Mouse (Mus musculus) erythroid progenitor cell, adult 5-6 weeks (primary cell): Measurements from ENCODE around the gene Gm3072. TPM values are rescaled to one million over a fixed set of nuclear protein-coding genes. Genes with fewer than 3 reads are reported as not detected.
"Not testable (repeated sequence)": the region's sequence is repeated elsewhere in the genome, so short reads cannot be mapped to it uniquely, and the experiment has no call there.

Experiments used
- ATAC-seq: replicated peaks from 2 replicates; pipeline ENCODE4 v1.8.0; 2016; ENCODE audit warnings: moderate number of reproducible peaks, mild to moderate bottlenecking, moderate TSS enrichment, inconsistent platforms; ENCODE audit not compliant: poor library complexity, low FRiP score, severe bottlenecking
- total RNA-seq, 2 experiments: library from RNA; stranded (forward) in 1 of 2; stranded (reverse) in 1 of 2; fragments of 150-400 nt in 1 of 2; fragments of 186-747, 209-891 nt in 1 of 2; gene quantifications; 2 replicates each; pipeline versions ENCODE4 v1.2.3 to v1.2.4; 2015 to 2017; ENCODE audit warnings: low replicate concordance in 2 of 2

Gm3072 gene
- total RNA-seq (2015; ENCODE audit: low replicate concordance) (not detected in 2 replicates), total RNA-seq (2017; ENCODE audit: low replicate concordance) (not detected in 2 replicates)

- ATAC-seq: not testable (repeated sequence)
These were observed at the start of gene Gm3072 for GRCm38 (mm10) chr14:41624512-41624911. Gene Gm3072 (minus strand): TSS chr14:41624612.

- ATAC-seq: not testable (repeated sequence)
These were observed 23.8 kb upstream of the Gm3072 start for GRCm38 (mm10) chr14:41648176-41648575.

- not testable (repeated sequence) for ATAC-seq
These were observed 22.0 kb upstream of the Gm3072 start, which contains the start of gene Gm3676 for GRCm38 (mm10) chr14:41646387-41646786. Gene Gm3676 (minus strand): TSS chr14:41646487.

- not testable (repeated sequence) for ATAC-seq
These were observed 5.7 kb upstream of the Gm3072 start for GRCm38 (mm10) chr14:41630144-41630543.

- not testable (repeated sequence) for ATAC-seq
These were observed 1.9 kb downstream of the Gm3072 start for GRCm38 (mm10) chr14:41622535-41622934.

- not testable (repeated sequence) for ATAC-seq
These were observed 13.7 kb downstream of the Gm3072 start for GRCm38 (mm10) chr14:41610690-41611089.

- not testable (repeated sequence) for ATAC-seq
These were observed 23.5 kb downstream of the Gm3072 start for GRCm38 (mm10) chr14:41600935-41601334.

- ATAC-seq: not testable (repeated sequence)
These were observed 38.1 kb downstream of the Gm3072 start for GRCm38 (mm10) chr14:41586346-41586745.

GRCm38 (mm10) chr14:41572911-41573310 lies 51.5 kb downstream of the Gm3072 start, which contains the start of gene 1700049E17Rik2:
Gene 1700049E17Rik2 (plus strand): TSS chr14:41573211.
- ATAC-seq: not testable (repeated sequence)

Other genes starting within 250 kb of the Gm3072 start
- gene Gm7945, start 238.2 kb downstream of the Gm3072 start, total RNA-seq (2015; ENCODE audit: low replicate concordance): not detected in 2 replicates
- not detected in 2 replicates for gene Gm7945, start 238.2 kb downstream of the Gm3072 start, total RNA-seq (2017; ENCODE audit: low replicate concordance)
- not detected in 2 replicates for gene Gm6482, start 216.3 kb downstream of the Gm3072 start, total RNA-seq (2015; ENCODE audit: low replicate concordance)
- not detected in 2 replicates for gene Gm6482, start 216.3 kb downstream of the Gm3072 start, total RNA-seq (2017; ENCODE audit: low replicate concordance)
- not detected in 2 replicates for gene Gm7954, start 171.1 kb downstream of the Gm3072 start, total RNA-seq (2015; ENCODE audit: low replicate concordance)
- not detected in 2 replicates for gene Gm7954, start 171.1 kb downstream of the Gm3072 start, total RNA-seq (2017; ENCODE audit: low replicate concordance)
- gene Gm3486, start 135.1 kb downstream of the Gm3072 start, total RNA-seq (2015; ENCODE audit: low replicate concordance): not detected in 2 replicates
- gene Gm3486, start 135.1 kb downstream of the Gm3072 start, total RNA-seq (2017; ENCODE audit: low replicate concordance): not detected in 2 replicates
- gene Gm7970, start 69.0 kb downstream of the Gm3072 start, total RNA-seq (2015; ENCODE audit: low replicate concordance): not detected in 2 replicates
- gene Gm7970, start 69.0 kb downstream of the Gm3072 start, total RNA-seq (2017; ENCODE audit: low replicate concordance): not detected in 2 replicates
- gene 1700049E17Rik2, start 51.4 kb downstream of the Gm3072 start, total RNA-seq (2015; ENCODE audit: low replicate concordance): not detected in 2 replicates
- gene 1700049E17Rik2, start 51.4 kb downstream of the Gm3072 start, total RNA-seq (2017; ENCODE audit: low replicate concordance): not detected in 2 replicates
- gene Gm3676, start 21.9 kb upstream of the Gm3072 start, total RNA-seq (2015; ENCODE audit: low replicate concordance): not detected in 2 replicates
- not detected in 2 replicates for gene Gm3676, start 21.9 kb upstream of the Gm3072 start, total RNA-seq (2017; ENCODE audit: low replicate concordance)
- gene Gm8068, start 77.3 kb upstream of the Gm3072 start, total RNA-seq (2015; ENCODE audit: low replicate concordance): not detected in 2 replicates
- gene Gm8068, start 77.3 kb upstream of the Gm3072 start, total RNA-seq (2017; ENCODE audit: low replicate concordance): not detected in 2 replicates
- gene Gm7929, start 126.0 kb upstream of the Gm3072 start, total RNA-seq (2015; ENCODE audit: low replicate concordance): not detected in 2 replicates
- gene Gm7929, start 126.0 kb upstream of the Gm3072 start, total RNA-seq (2017; ENCODE audit: low replicate concordance): not detected in 2 replicates
- not detected in 2 replicates for gene Gm47189, start 147.8 kb upstream of the Gm3072 start, total RNA-seq (2015; ENCODE audit: low replicate concordance)
- gene Gm47189, start 147.8 kb upstream of the Gm3072 start, total RNA-seq (2017; ENCODE audit: low replicate concordance): not detected in 2 replicates